Mouse (Mus musculus): ENCODE measurements around the gene Gpr34.

Gpr34 gene

GRCm38 (mm10) chrX:13631599-13632283, at the start of gene Gpr34:
Gene Gpr34, plus strand, starts transcription at chrX:13632089.
- DNase-seq, result no peak

- no peak for DNase-seq
These were observed 32.5 kb upstream of the Gpr34 start for GRCm38 (mm10) chrX:13599373-13599772.

- DNase-seq, result no peak
These were observed 31.9 kb upstream of the Gpr34 start for GRCm38 (mm10) chrX:13599966-13600365.

GRCm38 (mm10) chrX:13606741-13607140, 25.1 kb upstream of the Gpr34 start:
- DNase-seq, result no peak

GRCm38 (mm10) chrX:13607752-13608151, 24.1 kb upstream of the Gpr34 start:
- DNase-seq, result no peak

GRCm38 (mm10) chrX:13611114-13611513, 20.8 kb upstream of the Gpr34 start:
- DNase-seq, result no peak

- DNase-seq, result no peak
These were observed 19.8 kb upstream of the Gpr34 start for GRCm38 (mm10) chrX:13612115-13612514.

- no peak for DNase-seq
These were observed 15.2 kb upstream of the Gpr34 start for GRCm38 (mm10) chrX:13616726-13617125.

GRCm38 (mm10) chrX:13617294-13617693, 14.6 kb upstream of the Gpr34 start:
- DNase-seq, result no peak

- DNase-seq, result peak; percentile 28
These were observed 13.4 kb upstream of the Gpr34 start for GRCm38 (mm10) chrX:13618476-13618875.

GRCm38 (mm10) chrX:13621473-13621872, 10.4 kb upstream of the Gpr34 start:
- peak; percentile 37 for DNase-seq

- DNase-seq, result no peak
These were observed 9.2 kb upstream of the Gpr34 start for GRCm38 (mm10) chrX:13622654-13623053.

GRCm38 (mm10) chrX:13636398-13636797, 4.5 kb downstream of the Gpr34 start:
- no peak for DNase-seq

- DNase-seq, result no peak
These were observed 7.0 kb downstream of the Gpr34 start for GRCm38 (mm10) chrX:13638894-13639293.

- no peak for DNase-seq
These were observed 20.0 kb downstream of the Gpr34 start for GRCm38 (mm10) chrX:13651889-13652288.

- no peak for DNase-seq
These were observed 20.4 kb downstream of the Gpr34 start for GRCm38 (mm10) chrX:13652291-13652690.

- DNase-seq, result peak; percentile 51
These were observed 23.1 kb downstream of the Gpr34 start for GRCm38 (mm10) chrX:13655005-13655421.

- DNase-seq, result no peak
These were observed 24.0 kb downstream of the Gpr34 start for GRCm38 (mm10) chrX:13655906-13656305.

- DNase-seq, result peak; percentile 84
These were observed 24.8 kb downstream of the Gpr34 start for GRCm38 (mm10) chrX:13656721-13657120.

- no peak for DNase-seq
These were observed 26.8 kb downstream of the Gpr34 start for GRCm38 (mm10) chrX:13658616-13659140.

- DNase-seq, result no peak
These were observed 27.5 kb downstream of the Gpr34 start for GRCm38 (mm10) chrX:13659201-13659890.

- DNase-seq, result no peak
These were observed 29.2 kb downstream of the Gpr34 start, which contains the start of gene Gpr82 for GRCm38 (mm10) chrX:13661063-13661462. Gene Gpr82, plus strand, starts transcription at chrX:13661363.

GRCm38 (mm10) chrX:13668867-13669266, 37.0 kb downstream of the Gpr34 start:
- no peak for DNase-seq

GRCm38 (mm10) chrX:13670342-13670741, 38.5 kb downstream of the Gpr34 start:
- DNase-seq, result peak; percentile 23

Measured in lung, postnatal 36 days (tissue).